Mouse (Mus musculus) lung, postnatal 36 days (tissue): ENCODE measurements at regions not wholly inside any gene's neighbourhood (a gene's known extent, or its start where the extent isn't known, plus 50 kb on each side); places are given as distances from the start of the nearest gene placed in this dataset.

Experiments used
- DNase-seq: peaks from one replicate; pipeline ENCODE4 v3.0.0; 2022; ENCODE audit warnings: mixed read lengths

- peak; percentile 23 for DNase-seq
Observed at GRCm38 (mm10) chr4:55805255-55806051, 273.2 kb upstream of the Klf4 start.

- no peak for DNase-seq
Observed at GRCm38 (mm10) chr4:55802101-55802500, 269.8 kb upstream of the Klf4 start.

DNA sequence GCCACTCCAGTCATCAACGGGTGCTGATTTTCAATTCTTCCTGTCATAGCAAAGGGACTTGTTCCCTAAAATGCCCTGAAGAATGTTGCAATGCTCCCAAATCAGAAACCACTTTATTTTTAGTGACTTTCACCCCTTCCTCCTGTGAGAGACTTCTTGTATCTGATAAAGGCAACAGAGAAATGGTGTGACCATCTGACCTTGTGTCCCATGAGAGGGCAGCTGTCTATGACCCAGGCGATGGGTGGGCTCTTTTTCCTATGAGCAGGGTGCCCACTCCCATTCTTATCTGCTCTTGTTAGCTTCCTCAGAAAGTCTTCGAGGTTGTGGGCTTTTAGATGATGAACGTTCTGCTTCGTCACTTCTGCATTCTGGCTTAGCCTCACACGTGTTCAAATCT is 265.8 kb upstream of the Klf4 start:
- no peak for DNase-seq

- peak; percentile 54 for DNase-seq
Observed at GRCm38 (mm10) chr4:55781329-55781847, 249.1 kb upstream of the Klf4 start.

GRCm38 (mm10) chr4:55779581-55779980 is 247.3 kb upstream of the Klf4 start:
- DNase-seq = no peak

GRCm38 (mm10) chr4:55775858-55776257 is 243.6 kb upstream of the Klf4 start:
- DNase-seq = no peak

DNA sequence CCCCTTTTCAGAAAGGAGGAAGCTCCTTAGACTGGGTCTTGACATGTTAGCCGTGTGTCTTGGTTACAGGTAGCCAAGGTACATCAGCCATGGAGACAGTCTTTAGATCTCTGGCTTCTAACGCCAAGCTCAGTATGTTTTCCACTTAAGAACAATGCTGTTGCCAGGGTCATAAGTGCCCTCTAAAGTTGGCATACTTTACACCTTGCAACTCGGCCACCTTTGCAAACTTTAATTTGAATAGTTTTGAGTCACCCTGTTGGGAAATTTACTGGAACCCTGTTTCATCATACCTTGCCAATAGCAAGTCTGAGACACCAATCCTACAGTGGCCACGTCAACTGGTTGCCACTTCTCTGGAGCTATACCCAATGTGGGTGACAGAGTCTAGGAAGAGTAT is 242.3 kb upstream of the Klf4 start:
- peak; percentile 73 for DNase-seq

- DNase-seq = no peak
Observed at GRCm38 (mm10) chr4:55769656-55770055, 237.4 kb upstream of the Klf4 start.

DNA sequence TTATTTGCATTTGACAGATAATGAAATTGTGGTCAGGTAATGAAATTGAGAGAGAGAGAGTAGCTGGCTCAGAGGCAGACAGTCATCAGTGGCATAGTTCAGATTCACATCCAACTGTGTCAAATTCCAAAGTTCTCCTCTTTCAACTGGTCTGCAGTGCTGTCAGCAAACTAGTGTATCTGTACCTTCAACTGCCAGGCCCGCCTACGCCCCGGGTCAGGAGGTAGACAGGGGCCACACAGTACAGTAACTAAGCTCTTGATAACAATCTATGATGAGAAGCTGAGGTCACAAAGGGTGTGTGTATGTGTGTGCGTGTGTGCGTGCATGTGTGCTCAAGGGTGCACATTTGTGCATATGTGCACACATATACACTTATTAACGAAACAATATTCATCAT is 236.1 kb upstream of the Klf4 start:
- no peak for DNase-seq

DNA sequence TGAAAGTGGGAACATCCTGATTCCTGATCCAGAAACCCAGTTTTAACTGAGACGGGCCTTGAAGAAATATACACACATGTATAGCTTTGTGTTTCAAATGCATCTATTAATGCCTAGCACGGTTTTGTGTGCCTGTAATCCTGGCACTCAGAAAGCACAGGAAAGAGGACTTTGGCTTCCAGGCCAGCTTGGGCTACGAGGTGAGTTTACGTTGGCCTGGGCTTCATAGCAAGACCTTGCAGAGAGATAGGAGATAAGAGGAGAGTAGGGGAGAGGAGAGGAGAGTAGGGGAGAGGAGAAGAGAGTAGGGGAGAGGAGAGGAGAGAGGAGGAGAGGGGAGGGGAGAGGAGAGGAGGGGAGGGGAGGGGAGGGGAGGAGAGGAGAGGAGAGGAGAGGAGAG is 234.9 kb upstream of the Klf4 start:
- DNase-seq = no peak

- no peak for DNase-seq
Observed at GRCm38 (mm10) chr4:55765780-55766179, 233.5 kb upstream of the Klf4 start.

GRCm38 (mm10) chr4:55763112-55763511 is 230.8 kb upstream of the Klf4 start:
- peak; percentile 9 for DNase-seq

- no peak for DNase-seq
Observed at GRCm38 (mm10) chr4:55762389-55762788, 230.1 kb upstream of the Klf4 start.

GRCm38 (mm10) chr4:55757148-55757927 is 225.1 kb upstream of the Klf4 start:
- DNase-seq = no peak

GRCm38 (mm10) chr4:55749949-55750600 is 217.8 kb upstream of the Klf4 start:
- DNase-seq = peak; percentile 41

GRCm38 (mm10) chr4:55741355-55741754 is 209.1 kb upstream of the Klf4 start:
- DNase-seq = peak; percentile 37

- no peak for DNase-seq
Observed at GRCm38 (mm10) chr4:55740062-55740461, 207.8 kb upstream of the Klf4 start.

DNA sequence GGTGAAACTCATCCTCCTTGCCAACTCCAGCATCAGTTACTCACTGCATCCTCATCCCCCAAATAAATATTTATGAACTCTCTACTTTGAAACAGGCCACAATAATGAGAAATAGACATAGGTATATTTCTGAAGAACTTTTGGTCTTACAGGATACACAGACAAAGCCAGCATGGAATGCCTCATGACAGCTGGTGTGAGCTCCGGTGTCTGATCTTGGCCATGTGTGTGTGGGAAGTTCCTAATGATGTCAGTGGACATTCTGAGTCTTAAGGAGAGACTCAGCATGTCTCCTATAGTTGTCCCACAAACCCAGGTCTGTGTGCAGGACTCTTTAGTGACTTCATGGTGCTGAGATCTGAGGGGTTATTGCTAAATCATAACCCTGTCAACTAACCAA is 206.4 kb upstream of the Klf4 start:
- DNase-seq = no peak

GRCm38 (mm10) chr4:55735453-55735852 is 203.2 kb upstream of the Klf4 start:
- no peak for DNase-seq

- DNase-seq = no peak
Observed at GRCm38 (mm10) chr4:55734331-55734730, 202.1 kb upstream of the Klf4 start.

DNA sequence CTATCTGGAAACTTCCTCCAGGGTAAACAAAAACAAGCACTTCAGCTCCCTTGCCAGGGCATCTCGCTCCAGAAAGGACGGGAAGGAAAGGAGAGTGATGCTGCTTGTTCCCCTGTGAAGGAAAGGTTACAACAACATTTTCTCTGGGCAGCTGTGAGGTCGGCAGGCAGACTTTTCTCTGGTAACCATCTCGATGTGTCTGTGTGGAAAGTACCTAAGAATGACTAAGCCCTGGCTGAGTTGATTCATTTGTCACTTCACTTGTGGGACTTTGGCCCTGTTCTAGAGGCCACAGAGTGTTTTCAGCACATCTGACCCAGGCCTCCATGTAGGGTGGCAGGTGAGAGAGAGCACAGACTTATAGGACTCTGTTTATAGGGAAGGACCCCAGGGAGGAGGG is 201.0 kb upstream of the Klf4 start:
- peak; percentile 16 for DNase-seq

DNA sequence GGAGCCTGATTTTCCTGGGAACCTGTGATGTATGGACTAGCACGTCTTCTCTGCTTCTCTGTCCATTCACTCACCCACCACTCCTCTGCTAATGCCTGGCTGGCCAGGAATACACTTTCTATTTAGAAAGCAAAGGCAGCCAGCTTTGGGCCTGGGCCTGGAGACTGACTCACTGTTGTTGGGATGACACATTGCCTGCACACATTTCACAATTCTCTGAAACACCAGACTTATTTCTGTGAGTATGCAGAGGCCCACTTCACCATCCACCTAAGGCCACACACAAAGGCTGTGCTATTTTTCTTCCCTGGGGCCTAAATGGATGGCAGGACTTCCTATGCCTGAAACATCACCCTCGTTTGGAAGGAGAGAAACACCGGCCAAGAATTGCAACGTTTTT is 199.7 kb upstream of the Klf4 start:
- DNase-seq = peak; percentile 68

DNA sequence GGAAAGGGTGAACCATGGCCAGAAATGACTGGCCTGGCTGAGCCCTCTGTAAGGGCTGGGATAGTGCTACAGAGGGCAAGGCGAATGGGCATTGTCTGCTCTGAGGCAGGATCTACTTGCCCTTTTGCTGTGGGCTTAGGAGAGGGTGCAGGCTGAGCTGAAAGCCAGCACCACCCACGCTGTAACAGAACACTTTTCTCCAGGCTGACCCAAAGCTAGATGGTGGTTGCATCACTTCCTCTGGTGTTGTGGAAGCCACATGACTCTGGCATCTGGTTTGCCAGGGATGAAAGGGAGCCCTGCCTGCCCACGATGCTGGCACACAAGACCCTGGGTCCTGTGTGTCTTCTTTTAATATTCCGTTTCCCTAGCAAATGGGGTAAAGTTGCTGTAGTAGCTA is 198.0 kb upstream of the Klf4 start:
- peak; percentile 53 for DNase-seq
